Comparison of ENCODE assay signal across 9 mouse cellular contexts in the genomic region with DNA sequence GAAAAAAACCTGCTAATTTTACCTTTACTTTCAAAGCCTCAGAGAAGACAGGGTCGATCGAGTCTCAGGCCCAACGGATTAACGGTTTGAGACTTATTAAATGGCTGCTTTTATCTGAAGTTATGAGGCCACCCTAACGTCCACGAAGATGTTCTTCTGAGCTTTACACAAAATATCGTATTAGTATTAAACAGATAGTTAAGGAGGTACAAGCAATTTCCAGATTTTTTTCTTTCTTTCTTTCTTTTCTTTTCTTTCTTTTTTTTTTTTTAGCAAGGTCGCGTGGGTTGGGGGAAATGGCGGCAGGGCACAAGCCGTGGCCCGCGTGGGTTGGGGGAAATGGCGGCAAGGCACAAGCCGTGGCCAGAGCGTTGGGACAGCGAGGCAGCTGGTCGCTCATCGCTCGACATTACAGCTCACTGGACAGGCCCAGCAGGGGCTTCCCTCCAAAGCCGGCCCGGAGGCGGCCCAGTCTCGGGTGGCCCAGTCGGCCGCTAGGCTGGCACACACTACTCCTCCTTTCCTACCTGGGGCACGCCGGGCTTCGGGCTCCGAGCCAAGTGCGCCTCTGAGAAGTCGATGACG. TPM values are rescaled to one million over a fixed set of nuclear protein-coding genes. Genes with fewer than 3 reads are reported as not detected.
DNase-seq lines count a peak whose midpoint lies in the region; ATAC-seq and TF ChIP-seq lines count a peak whose summit lies in the region.
"Had no signal": no experiment of that assay in that cellular context is flagged by ENCODE, and none has a peak within 500 bp of the region (broad histone marks: within the 10 kb centered on the region; RNA-seq: fewer than 3 reads in every experiment).

No protein-coding gene starts in this region.

- peak; percentile 78 for ATAC-seq in kidney, postnatal 0 days (replicated peaks; ENCODE audit: low FRiP score, low read depth)
- ATAC-seq in hindbrain, embryonic 11.5 days (ENCODE audit: low FRiP score): peak; percentile 86
- peak; percentile 87 for ATAC-seq in midbrain, embryonic 11.5 days (ENCODE audit: low FRiP score)

- DNase-seq in kidney, postnatal 0 days (ENCODE audit: low spot score): peak; percentile 40
- no peak for DNase-seq in kidney, adult 11 months
- peak; percentile 17 for DNase-seq in c-Kit-positive CD71-positive TER-119-negative erythroid progenitor cells, embryonic 14.5 days (ENCODE audit: low read depth)
- DNase-seq in hindbrain, embryonic 11.5 days (ENCODE audit: low spot score): no peak
- DNase-seq in midbrain, embryonic 11.5 days (ENCODE audit: low spot score, missing footprints): peak; percentile 98
- no peak for DNase-seq in spleen, postnatal 36 days (ENCODE audit: low spot score in 2 of 2)
- DNase-seq in cerebellum, postnatal 14 days: no peak
- no peak for DNase-seq in cerebellum, postnatal 36 days

- peak; percentile 6; the same call in 1 of the 2 replicates for TF ChIP-seq CTCF in kidney, postnatal 0 days (IDR thresholded peaks at IDR 0.05; ENCODE audit: low read depth)

- WGBS in kidney, postnatal 0 days: under 1% methylated on average over 33 of the region's 33 CpGs
- WGBS in hindbrain, embryonic 11.5 days: under 1% methylated on average over 33 of the region's 33 CpGs
- WGBS in midbrain, embryonic 11.5 days: under 1% methylated on average over 33 of the region's 33 CpGs

- no peaks in the 10 kb centered on the region for H3K27me3 ChIP-seq in kidney, postnatal 0 days (ENCODE audit: insufficient read depth, low read length)
- no peaks in the 10 kb centered on the region for H3K27me3 ChIP-seq in hindbrain, embryonic 11.5 days (ENCODE audit: control insufficient read depth, insufficient read depth, low read length)
- no peaks in the 10 kb centered on the region for H3K27me3 ChIP-seq in midbrain, embryonic 11.5 days (ENCODE audit: control insufficient read depth, insufficient read depth, low read length)

- H3K9me3 ChIP-seq in kidney, postnatal 0 days (replicated peaks; ENCODE audit: low read length): no peaks in the 10 kb centered on the region
- H3K9me3 ChIP-seq in hindbrain, embryonic 11.5 days (ENCODE audit: control insufficient read depth, low read length): no peaks in the 10 kb centered on the region
- no peaks in the 10 kb centered on the region for H3K9me3 ChIP-seq in midbrain, embryonic 11.5 days (ENCODE audit: control insufficient read depth, low read length)

- peak overlapping the region; percentile 85 for H3K27ac ChIP-seq in kidney, postnatal 0 days
- peak overlapping the region; percentile 66 for H3K27ac ChIP-seq in hindbrain, embryonic 11.5 days (ENCODE audit: low read depth, low read length)
- peak overlapping the region; percentile 74; the same call in 1 of the 2 replicates for H3K27ac ChIP-seq in midbrain, embryonic 11.5 days (ENCODE audit: low read depth, low read length)

- H3K4me1 ChIP-seq in kidney, postnatal 0 days (replicated peaks; ENCODE audit: insufficient read depth, low read length): peaks cover 9% of the 10 kb centered on the region; the same call in 1 of the 2 replicates
- 0 out of 2 replicates have a peak, but pooled peaks cover 2% of the 10 kb centered on the region for H3K4me1 ChIP-seq in hindbrain, embryonic 11.5 days (replicated peaks; ENCODE audit: control insufficient read depth, insufficient read depth, low read length)
- peaks cover 11% of the 10 kb centered on the region for H3K4me1 ChIP-seq in midbrain, embryonic 11.5 days (ENCODE audit: control insufficient read depth, insufficient read depth, low read length)

- H3K4me2 ChIP-seq in kidney, postnatal 0 days (ENCODE audit: low read length): peak overlapping the region; percentile 72
- H3K4me2 ChIP-seq in hindbrain, embryonic 11.5 days (replicated peaks; ENCODE audit: low read depth, low read length): peak overlapping the region; percentile 68
- H3K4me2 ChIP-seq in midbrain, embryonic 11.5 days: peak overlapping the region; percentile 66

- peak overlapping the region; percentile 93 for H3K4me3 ChIP-seq in kidney, postnatal 0 days (replicated peaks; ENCODE audit: low read depth, low read length)
- H3K4me3 ChIP-seq in hindbrain, embryonic 11.5 days (ENCODE audit: low read depth, low read length): peak overlapping the region; percentile 99
- peak overlapping the region; percentile 91 for H3K4me3 ChIP-seq in midbrain, embryonic 11.5 days (ENCODE audit: low read depth, low read length)

- peaks cover 18% of the 10 kb centered on the region; the same call in 1 of the 2 replicates for H3K36me3 ChIP-seq in kidney, postnatal 0 days (ENCODE audit: insufficient read depth, low read length)
- H3K36me3 ChIP-seq in hindbrain, embryonic 11.5 days (ENCODE audit: control insufficient read depth, insufficient read depth, low read length): peaks cover 10% of the 10 kb centered on the region; the same call in 1 of the 2 replicates
- H3K36me3 ChIP-seq in midbrain, embryonic 11.5 days (ENCODE audit: control insufficient read depth, insufficient read depth, low read length): peaks cover 14% of the 10 kb centered on the region

- H3K9ac ChIP-seq in kidney, postnatal 0 days (ENCODE audit: low read depth, low read length): peak overlapping the region; percentile 89
- H3K9ac ChIP-seq in hindbrain, embryonic 11.5 days (ENCODE audit: low read depth, low read length): peak overlapping the region; percentile 92
- H3K9ac ChIP-seq in midbrain, embryonic 11.5 days (ENCODE audit: low read length): peak overlapping the region; percentile 96

RNA-seq across cellular contexts. Expression of a gene that starts 0.5 kb away (rescaled TPM):
- polyA plus RNA-seq in kidney, postnatal 0 days (2015; fragmentation: Nextera tagmentation; extraction: Ambion mirVana): 289 and 348 TPM in 2 replicates
- 277 and 302 TPM in 2 replicates for polyA plus RNA-seq in hindbrain, embryonic 11.5 days (2014; fragmentation: Nextera tagmentation; extraction: Ambion mirVana)
- polyA plus RNA-seq in midbrain, embryonic 11.5 days (2014; fragmentation: Nextera tagmentation; extraction: Ambion mirVana): 283 and 306 TPM in 2 replicates

RNA-seq across cellular contexts. Expression of a gene that starts 0.6 kb away (rescaled TPM):
- polyA plus RNA-seq in kidney, postnatal 0 days (2015; fragmentation: Nextera tagmentation; extraction: Ambion mirVana): 24.1 and 27.7 TPM in 2 replicates
- 43.5 and 56.0 TPM in 2 replicates for polyA plus RNA-seq in hindbrain, embryonic 11.5 days (2014; fragmentation: Nextera tagmentation; extraction: Ambion mirVana)
- polyA plus RNA-seq in midbrain, embryonic 11.5 days (2014; fragmentation: Nextera tagmentation; extraction: Ambion mirVana): 37.6 TPM in 2 replicates

RNA-seq across cellular contexts. Expression of a gene that starts 28.9 kb away (rescaled TPM):
- polyA plus RNA-seq in kidney, postnatal 0 days (2015; fragmentation: Nextera tagmentation; extraction: Ambion mirVana): 130 and 132 TPM in 2 replicates
- 156 and 160 TPM in 2 replicates for polyA plus RNA-seq in hindbrain, embryonic 11.5 days (2014; fragmentation: Nextera tagmentation; extraction: Ambion mirVana)
- 173 and 176 TPM in 2 replicates for polyA plus RNA-seq in midbrain, embryonic 11.5 days (2014; fragmentation: Nextera tagmentation; extraction: Ambion mirVana)

RNA-seq across cellular contexts. Expression of a gene that starts 51.3 kb away (rescaled TPM):
- polyA plus RNA-seq in kidney, postnatal 0 days (2015; fragmentation: Nextera tagmentation; extraction: Ambion mirVana): not detected in 2 replicates
- not detected in 2 replicates for polyA plus RNA-seq in hindbrain, embryonic 11.5 days (2014; fragmentation: Nextera tagmentation; extraction: Ambion mirVana)
- polyA plus RNA-seq in midbrain, embryonic 11.5 days (2014; fragmentation: Nextera tagmentation; extraction: Ambion mirVana): not detected in 2 replicates
- polyA plus RNA-seq: brain, embryonic 14.5 days had no signal

RNA-seq across cellular contexts. Expression of a gene that starts 55.1 kb away (rescaled TPM):
- 131 and 134 TPM in 2 replicates for polyA plus RNA-seq in kidney, postnatal 0 days (2015; fragmentation: Nextera tagmentation; extraction: Ambion mirVana)
- 62.4 and 63.7 TPM in 2 replicates for polyA plus RNA-seq in hindbrain, embryonic 11.5 days (2014; fragmentation: Nextera tagmentation; extraction: Ambion mirVana)
- 56.1 and 61.8 TPM in 2 replicates for polyA plus RNA-seq in midbrain, embryonic 11.5 days (2014; fragmentation: Nextera tagmentation; extraction: Ambion mirVana)

Comparison
In these comparisons a context has a peak if more than half of its experiments do, and no peak if none do; other contexts are left out.
1. DNase-seq: peak in kidney, postnatal 0 days (single experiment), c-Kit-positive CD71-positive TER-119-negative erythroid progenitor cells, embryonic 14.5 days (single experiment) and midbrain, embryonic 11.5 days (single experiment); none in kidney, adult 11 months (single experiment), hindbrain, embryonic 11.5 days (single experiment), spleen, postnatal 36 days (0 of 2), cerebellum, postnatal 14 days (0 of 2) and cerebellum, postnatal 36 days (0 of 2).
2. Peak in every context shown above with its lines, with median percentiles within 50 percentile points of each other: ATAC-seq, H3K27ac ChIP-seq, H3K4me2 ChIP-seq, H3K4me3 ChIP-seq and H3K9ac ChIP-seq.